Mouse (Mus musculus) hindbrain, postnatal 0 days (tissue): ENCODE measurements around the gene Gm21970. TPM values are rescaled to one million over a fixed set of nuclear protein-coding genes. Genes with fewer than 3 reads are reported as not detected.

Experiments used
- ATAC-seq: fragments of 200-750 bp; cut with Nextera tagmentation; 2 replicates; pipeline ENCODE4 v1.8.0; 2017; ENCODE audit warnings: mild to moderate bottlenecking, moderate TSS enrichment, moderate library complexity
- DNase-seq: peaks from one replicate; pipeline ENCODE4 v3.0.0-alpha.2; 2015; ENCODE audit warnings: low spot score
- H3K27ac ChIP-seq: fragments of 300-500 bp; sonication (generic); 2 replicates; pipeline ENCODE4 v1.5.1; 2014; ENCODE audit warnings: mild to moderate bottlenecking
- H3K27me3 ChIP-seq: fragments of 300-500 bp; sonication (generic); 2 replicates; pipeline ENCODE4 v1.6.1; 2014; ENCODE audit warnings: low read length, mixed read lengths; ENCODE audit not compliant: insufficient read depth
- H3K36me3 ChIP-seq: fragments of 300-500 bp; sonication (generic); 2 replicates; pipeline ENCODE4 v1.6.1; 2014; ENCODE audit warnings: low read length, mixed read lengths; ENCODE audit not compliant: insufficient read depth
- H3K4me1 ChIP-seq: fragments of 300-500 bp; sonication (generic); 2 replicates; pipeline ENCODE4 v1.6.1; 2014; ENCODE audit warnings: antibody characterized with exemption, low read length, mixed read lengths; ENCODE audit not compliant: insufficient read depth
- H3K4me2 ChIP-seq: fragments of 300-500 bp; sonication (generic); 2 replicates; pipeline ENCODE4 v1.6.1; 2014; ENCODE audit warnings: low read depth, mild to moderate bottlenecking, low read length, moderate library complexity, mixed read lengths
- H3K4me3 ChIP-seq: fragments of 300-500 bp; sonication (generic); 2 replicates; pipeline ENCODE4 v1.5.1; 2014; ENCODE audit warnings: low read length
- H3K9ac ChIP-seq: fragments of 300-500 bp; sonication (generic); replicated peaks from 2 replicates; pipeline ENCODE4 v1.6.1; 2014; ENCODE audit warnings: mild to moderate bottlenecking, low read length, moderate library complexity, mixed read lengths
- H3K9me3 ChIP-seq: fragments of 300-500 bp; sonication (generic); 2 replicates; pipeline ENCODE4 v1.6.1; 2016; ENCODE audit warnings: low read length, mixed read lengths
- CTCF ChIP-seq: IDR thresholded peaks from 2 replicates; pipeline ENCODE4 v1.5.1; 2016; ENCODE audit warnings: antibody characterized with exemption, control low read depth, low read depth
- WGBS: fragments of 180-500 bp; shearing (Covaris S2); extraction: QIAGEN DNeasy Blood & Tissue Kit; methylation state at CpG from one replicate; pipeline ENCODE4 v1.1.7; 2014; 5-methylcytosine and 5-hydroxymethylcytosine counted together
- polyA plus RNA-seq: library from polyadenylated mRNA; unstranded; fragments of >200 nt; fragmentation: Nextera tagmentation; extraction: Ambion mirVana; gene quantifications from 2 replicates; pipeline ENCODE4 v1.2.1, GENCODE M21; 2015
- total RNA-seq: library from RNA; depleted of rRNA; stranded (reverse); fragments of >200 nt; gene quantifications from 2 replicates; pipeline ENCODE4 v1.2.3, GENCODE M21; 2014

The Gm21970 gene
- total and polyA plus RNA-seq, 2 experiments from 2014 or later, result not detected

DNA sequence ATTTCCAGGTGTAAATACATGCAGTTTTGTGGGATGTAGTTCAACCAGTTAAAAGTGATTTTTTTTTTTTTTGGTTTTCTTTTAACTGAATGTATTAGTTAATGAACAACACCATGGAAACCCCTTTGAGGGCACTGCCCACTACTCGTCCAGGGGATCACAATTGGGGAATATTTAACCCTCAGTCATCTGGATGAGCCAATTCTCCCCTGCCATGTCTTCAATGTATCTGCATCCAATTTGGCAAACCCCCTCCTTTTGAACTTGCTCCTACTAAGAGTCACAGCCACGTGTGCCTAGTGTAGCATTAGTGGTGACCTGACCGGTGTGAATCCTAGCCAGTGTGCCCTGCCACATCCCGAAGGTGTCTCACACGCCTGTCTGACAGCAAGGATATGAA is 27.0 kb downstream of the Gm21970 start:
- DNase-seq, result no peak
- WGBS, result 73% methylated on average over 5 of the region's 5 CpGs

DNA sequence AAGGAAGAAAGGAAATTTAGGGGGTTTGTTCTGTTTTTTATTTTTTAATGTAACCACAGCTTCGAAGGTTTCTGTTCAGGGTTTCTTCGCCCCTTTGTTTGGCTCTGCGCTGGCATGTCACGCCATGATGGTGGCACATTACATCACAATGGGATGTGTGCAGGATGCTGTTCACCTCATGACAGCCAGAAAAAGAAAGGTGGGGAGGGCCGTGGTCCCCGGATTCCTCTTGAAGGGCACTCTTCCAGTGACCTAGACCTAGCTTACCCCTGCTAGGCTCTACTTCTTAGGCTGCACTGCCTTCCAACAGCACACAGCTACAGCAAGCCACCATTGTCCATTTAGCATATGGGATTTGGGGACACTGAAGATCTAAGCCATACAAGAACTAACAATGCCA is 34.3 kb downstream of the Gm21970 start:
- H3K4me1 ChIP-seq, result no peaks in the 10 kb centered on the region
- H3K27ac ChIP-seq, result no peak overlapping the region
- no peak overlapping the region for H3K9ac ChIP-seq
- H3K27me3 ChIP-seq, result no peaks in the 10 kb centered on the region
- H3K4me3 ChIP-seq, result no peak overlapping the region
- H3K9me3 ChIP-seq, result no peaks in the 10 kb centered on the region
- 82% methylated on average over 6 of the region's 6 CpGs for WGBS
- H3K36me3 ChIP-seq, result no peaks in the 10 kb centered on the region
- no peak overlapping the region for H3K4me2 ChIP-seq
- TF ChIP-seq CTCF, result no peak
- ATAC-seq (no peak), DNase-seq (no peak)

More for the DNA sequence above, 27.0 kb downstream of the Gm21970 start:
- no peak overlapping the region for H3K4me3 ChIP-seq
- no peak overlapping the region for H3K27ac ChIP-seq
- no peaks in the 10 kb centered on the region for H3K9me3 ChIP-seq
- H3K36me3 ChIP-seq, result peaks cover 3% of the 10 kb centered on the region; the same call in 1 of the 2 replicates
- TF ChIP-seq CTCF, result no peak
- H3K4me1 ChIP-seq, result no peaks in the 10 kb centered on the region
- no peak overlapping the region for H3K4me2 ChIP-seq
- no peak overlapping the region for H3K9ac ChIP-seq
- ATAC-seq, result no peak
- no peaks in the 10 kb centered on the region for H3K27me3 ChIP-seq

DNA sequence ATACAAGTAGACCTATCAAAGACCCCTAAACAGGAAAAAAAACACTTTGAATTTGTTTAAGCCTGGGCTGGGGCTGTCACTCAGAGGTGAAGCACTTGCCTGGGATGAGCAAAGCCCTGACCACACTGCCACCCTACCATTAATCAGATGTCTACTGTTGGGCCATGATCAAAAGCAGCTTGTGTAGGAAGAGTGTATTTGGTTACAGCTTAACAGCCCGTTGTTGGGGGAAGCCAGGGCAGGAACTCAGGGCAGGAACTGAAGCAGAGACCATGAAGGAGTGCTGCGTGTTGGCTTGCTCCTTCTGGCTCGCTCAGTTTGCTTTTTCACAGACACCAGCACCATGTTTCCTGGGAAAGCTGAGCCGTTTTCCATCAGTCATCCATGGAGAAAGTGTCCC is 35.1 kb downstream of the Gm21970 start:
- no peaks in the 10 kb centered on the region for H3K9me3 ChIP-seq
- no peak overlapping the region for H3K4me2 ChIP-seq
- no peak for TF ChIP-seq CTCF
- no peak overlapping the region for H3K27ac ChIP-seq
- H3K9ac ChIP-seq, result no peak overlapping the region
- H3K4me3 ChIP-seq, result no peak overlapping the region
- no peaks in the 10 kb centered on the region for H3K36me3 ChIP-seq
- ATAC-seq (no peak), DNase-seq (no peak)
- 81% methylated on average over 4 of the region's 4 CpGs for WGBS
- no peaks in the 10 kb centered on the region for H3K4me1 ChIP-seq
- no peaks in the 10 kb centered on the region for H3K27me3 ChIP-seq

DNA sequence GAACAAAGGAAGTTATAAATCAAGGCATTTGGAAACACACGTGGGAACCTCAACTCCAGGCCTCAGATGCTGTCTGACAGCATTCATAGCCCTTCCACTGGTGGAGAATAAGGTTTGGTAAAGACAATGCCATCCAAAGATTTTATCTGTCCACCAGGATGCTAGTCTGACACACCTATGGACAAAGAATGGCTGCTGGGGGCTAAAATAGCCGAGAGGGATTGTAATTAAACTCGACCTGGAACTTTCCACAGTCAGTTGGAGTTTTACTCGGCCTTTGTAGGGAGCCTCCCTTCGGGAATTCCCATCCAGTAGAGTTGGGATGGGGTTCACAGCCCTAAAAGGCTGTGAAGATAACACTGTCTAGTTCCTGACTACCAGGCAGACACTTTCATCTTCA is 35.9 kb downstream of the Gm21970 start:
- Histone ChIP-seq H3K9ac (no peak overlapping the region), H3K4me2 (no peak overlapping the region), H3K27me3 (no peaks in the 10 kb centered on the region), H3K27ac (no peak overlapping the region), H3K36me3 (no peaks in the 10 kb centered on the region), H3K9me3 (no peaks in the 10 kb centered on the region), H3K4me1 (no peaks in the 10 kb centered on the region), H3K4me3 (no peak overlapping the region)
- DNase-seq, result no peak
- WGBS, result 78% methylated on average over 5 of the region's 5 CpGs
- ATAC-seq, result no peak
- no peak for TF ChIP-seq CTCF

DNA sequence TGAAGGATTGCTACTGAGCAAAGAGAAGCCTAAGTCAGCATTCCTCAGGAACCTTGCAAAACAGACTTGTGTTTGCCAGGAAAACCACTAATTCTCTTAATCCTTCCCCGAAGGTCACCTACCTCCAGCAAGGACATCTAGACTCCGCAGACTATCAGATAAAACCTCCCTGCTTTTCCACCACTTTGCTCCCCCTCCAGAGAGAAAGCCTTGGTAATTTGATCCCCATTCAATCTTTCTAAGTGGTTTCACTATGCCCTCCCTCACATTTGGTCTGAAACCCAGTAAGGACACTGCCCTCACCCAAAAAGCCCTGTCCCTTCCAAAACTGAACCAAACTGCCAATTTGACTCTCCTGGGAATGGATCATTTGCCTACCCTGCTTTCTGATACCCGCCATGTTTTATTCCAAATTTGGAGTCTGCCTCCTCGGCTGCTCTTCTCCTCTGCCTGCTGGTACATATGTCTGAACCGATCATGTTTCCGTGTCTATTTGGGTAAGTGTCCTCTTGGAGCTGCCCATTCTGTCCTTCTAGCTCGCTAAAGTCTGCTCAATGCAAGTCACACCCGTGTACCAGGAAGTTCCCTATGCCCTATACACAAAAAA is 36.8 kb downstream of the Gm21970 start:
- ATAC-seq (no peak), DNase-seq (no peak)
- H3K36me3 ChIP-seq, result no peaks in the 10 kb centered on the region
- H3K4me3 ChIP-seq, result no peak overlapping the region
- H3K27me3 ChIP-seq, result no peaks in the 10 kb centered on the region
- no peak overlapping the region for H3K9ac ChIP-seq
- H3K4me1 ChIP-seq, result no peaks in the 10 kb centered on the region
- WGBS, result 85% methylated on average over 8 of the region's 8 CpGs
- TF ChIP-seq CTCF, result no peak
- no peak overlapping the region for H3K27ac ChIP-seq
- H3K9me3 ChIP-seq, result no peaks in the 10 kb centered on the region
- H3K4me2 ChIP-seq, result no peak overlapping the region

DNA sequence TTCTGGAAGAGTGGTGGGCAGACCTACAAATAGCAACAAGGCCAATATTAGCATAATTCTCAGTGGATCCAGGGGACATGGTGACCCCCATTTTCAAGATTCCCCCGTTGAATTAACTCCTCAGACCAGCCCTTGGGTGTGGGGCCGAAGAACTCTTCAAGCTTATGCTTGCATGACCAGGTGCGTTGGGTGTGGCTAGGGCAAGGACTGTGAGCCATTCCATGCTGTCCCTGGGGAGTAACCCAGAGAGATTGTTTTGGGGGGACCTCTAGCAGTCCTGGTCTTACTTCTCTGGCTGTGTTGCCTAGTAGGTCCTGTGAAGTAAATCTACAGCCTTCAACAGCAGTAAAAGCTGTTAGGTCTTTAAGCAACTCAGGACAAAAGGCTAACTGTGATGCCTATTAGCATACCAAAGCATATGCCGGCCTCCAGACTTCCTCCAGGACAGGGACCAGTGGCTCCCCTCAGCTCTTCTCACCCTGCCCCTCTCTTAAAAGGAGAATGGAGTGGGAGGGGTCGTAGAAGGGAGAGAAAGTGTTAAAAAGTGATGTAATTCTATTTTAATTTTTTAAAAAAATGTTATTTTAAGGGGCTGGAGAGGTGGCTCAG is 41.3 kb downstream of the Gm21970 start:
- Histone ChIP-seq H3K4me3 (no peak overlapping the region), H3K27ac (no peak overlapping the region), H3K27me3 (no peaks in the 10 kb centered on the region), H3K4me1 (no peaks in the 10 kb centered on the region), H3K9me3 (no peaks in the 10 kb centered on the region), H3K36me3 (no peaks in the 10 kb centered on the region), H3K9ac (no peak overlapping the region), H3K4me2 (no peak overlapping the region)
- DNase-seq (no peak), ATAC-seq (no peak)
- no peak for TF ChIP-seq CTCF
- WGBS, result 34% methylated on average over 5 of the region's 5 CpGs

DNA sequence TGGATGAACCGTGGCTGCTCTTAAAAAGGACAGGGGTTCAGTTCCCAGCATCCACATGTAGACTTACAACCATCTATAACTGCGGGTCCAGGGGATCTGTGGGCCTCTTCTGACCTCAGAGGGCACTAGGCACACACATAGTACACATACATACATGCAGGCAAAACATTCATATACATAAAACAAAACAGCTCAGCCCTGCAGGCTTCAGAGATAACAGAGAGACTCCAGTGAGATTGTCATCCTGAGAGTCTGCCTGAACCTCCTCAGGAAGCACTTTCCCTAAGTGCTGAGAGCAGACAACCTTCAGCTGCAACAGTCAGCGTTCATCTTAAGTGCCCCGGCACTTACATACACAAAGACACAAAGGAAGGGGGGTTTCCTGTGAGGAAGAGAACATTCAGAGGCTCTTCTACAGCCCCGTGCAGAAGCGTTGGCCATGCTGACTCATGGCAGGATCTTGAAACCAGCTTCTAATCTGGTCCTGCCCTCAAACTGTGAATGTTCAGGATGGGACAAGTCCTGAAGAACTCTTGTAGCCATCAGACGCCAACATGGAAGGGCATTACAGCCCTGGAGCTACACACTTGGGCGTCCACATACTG is 41.9 kb downstream of the Gm21970 start:
- no peak for ATAC-seq

More for the DNA sequence above, 41.9 kb downstream of the Gm21970 start:
- H3K9me3 ChIP-seq, result no peaks in the 10 kb centered on the region
- no peak for DNase-seq
- H3K36me3 ChIP-seq, result no peaks in the 10 kb centered on the region
- H3K4me1 ChIP-seq, result no peaks in the 10 kb centered on the region
- no peak overlapping the region for H3K4me3 ChIP-seq
- H3K27ac ChIP-seq, result no peak overlapping the region
- TF ChIP-seq CTCF, result no peak
- no peaks in the 10 kb centered on the region for H3K27me3 ChIP-seq
- no peak overlapping the region for H3K4me2 ChIP-seq
- 58% methylated on average over 8 of the region's 8 CpGs for WGBS
- no peak overlapping the region for H3K9ac ChIP-seq
